Mouse (Mus musculus) left cerebral cortex, adult 9 months (tissue): ENCODE measurements at regions not wholly inside any gene's neighbourhood (a gene's known extent, or its start where the extent isn't known, plus 50 kb on each side); places are given as distances from the start of the nearest gene placed in this dataset.

Source experiments
- DNase-seq, 2 experiments: peaks; one replicate each; pipeline ENCODE4 v3.0.0; 2022; ENCODE audit warnings: low spot score in 2 of 2

GRCm38 (mm10) chr4:58728641-58729040 lies 58.9 kb downstream of the Olfr267 start:
- no peak for DNase-seq

- DNase-seq: no peak
Observed at GRCm38 (mm10) chr4:58726424-58726823, 61.1 kb downstream of the Olfr267 start.

- DNase-seq: peak in 1 of 2 experiments; percentile 11
Observed at GRCm38 (mm10) chr4:58722772-58723171, 64.7 kb downstream of the Olfr267 start.

GRCm38 (mm10) chr4:58720682-58721081 lies 66.8 kb downstream of the Olfr267 start:
- DNase-seq: no peak

- DNase-seq: no peak
Observed at GRCm38 (mm10) chr4:58716426-58716825, 71.1 kb downstream of the Olfr267 start.

GRCm38 (mm10) chr4:58715846-58716245 lies 71.7 kb downstream of the Olfr267 start:
- DNase-seq: no peak

- no peak for DNase-seq
Observed at GRCm38 (mm10) chr4:58714221-58714620, 73.3 kb downstream of the Olfr267 start.

GRCm38 (mm10) chr4:58712875-58713274 lies 74.6 kb downstream of the Olfr267 start:
- no peak for DNase-seq

GRCm38 (mm10) chr4:58712166-58712565 lies 75.3 kb downstream of the Olfr267 start:
- no peak for DNase-seq

GRCm38 (mm10) chr4:58699236-58699798 lies 88.2 kb downstream of the Olfr267 start:
- no peak for DNase-seq

GRCm38 (mm10) chr4:58698828-58699227 lies 88.7 kb downstream of the Olfr267 start:
- DNase-seq: no peak

- DNase-seq: no peak
Observed at GRCm38 (mm10) chr4:58696684-58697083, 90.8 kb downstream of the Olfr267 start.

- DNase-seq: no peak
Observed at GRCm38 (mm10) chr4:58695281-58695680, 92.2 kb downstream of the Olfr267 start.

- DNase-seq: no peak
Observed at GRCm38 (mm10) chr4:58693018-58693417, 94.5 kb downstream of the Olfr267 start.

- no peak for DNase-seq
Observed at GRCm38 (mm10) chr4:58681926-58682325, 105.6 kb downstream of the Olfr267 start.

GRCm38 (mm10) chr4:58677701-58678385 lies 109.7 kb downstream of the Olfr267 start:
- no peak for DNase-seq

- no peak for DNase-seq
Observed at GRCm38 (mm10) chr4:58671406-58672035, 116.0 kb downstream of the Olfr267 start.

- no peak for DNase-seq
Observed at GRCm38 (mm10) chr4:58670906-58671250, 116.6 kb downstream of the Olfr267 start.

- no peak for DNase-seq
Observed at GRCm38 (mm10) chr4:58670107-58670905, 116.6 kb upstream of the Lpar1 start.

GRCm38 (mm10) chr4:58668368-58669153 lies 114.9 kb upstream of the Lpar1 start:
- DNase-seq: no peak

GRCm38 (mm10) chr4:58663628-58664205 lies 110.0 kb upstream of the Lpar1 start:
- no peak for DNase-seq
